Mouse (Mus musculus) spleen, embryonic (tissue): ENCODE measurements around the gene Atp5j2.

ENCODE experiments used
- CTCF ChIA-PET: fragments of 350-600 bp; sonication (Branson Sonifier 250); formaldehyde crosslinking; loops from one replicate; lab custom pipeline; 2022; lab: Charles Lee

Atp5j2 gene

GRCm38 (mm10) chr5:145202446-145202845, 10.6 kb upstream of the Atp5j2 start:
- CTCF ChIA-PET, result no interaction called here

DNA sequence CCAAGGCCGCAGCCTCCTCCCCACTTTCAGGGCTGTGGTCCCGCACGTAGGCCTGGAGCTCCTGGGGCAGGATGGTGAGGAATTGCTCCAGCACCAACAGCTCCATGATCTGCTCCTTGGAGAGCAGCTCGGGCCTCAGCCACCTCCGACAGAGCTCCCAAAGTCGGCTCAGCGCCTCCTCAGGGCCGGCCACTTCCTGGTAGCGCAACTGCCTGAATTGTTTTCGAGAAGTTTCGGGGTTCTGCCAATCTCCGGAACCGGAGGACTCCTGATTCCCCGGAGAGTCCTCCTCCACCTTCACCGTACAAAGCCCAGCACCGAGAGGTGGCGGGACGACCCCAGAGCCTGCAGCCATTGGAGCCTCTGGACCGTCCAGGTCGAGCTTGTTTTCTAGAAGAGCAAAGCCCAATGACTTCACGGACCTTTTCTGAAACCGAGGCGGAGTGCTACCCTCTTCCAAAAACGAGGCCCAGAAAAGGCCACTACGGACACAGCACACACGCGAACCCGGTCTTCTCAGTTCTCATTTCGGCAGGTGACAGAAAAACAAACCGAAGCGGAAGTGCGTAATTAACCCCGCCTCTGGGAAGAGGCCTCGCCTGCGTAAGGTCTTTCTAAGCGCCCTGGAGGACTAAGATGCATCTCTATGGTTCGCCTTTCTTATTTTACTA, 9.6 kb upstream of the Atp5j2 start, which contains the start of gene Zkscan14:
TSS of gene Zkscan14 (minus strand) at position 548 of the 671 bp plus-strand sequence.
- CTCF ChIA-PET, result interaction anchor here (0.5 to 1.2 kb wide), 3 partner anchors 12 to 235 kb away, joined by 3 to 5 read pairs (median 3); no protein-coding TSS in a partner anchor

GRCm38 (mm10) chr5:145200387-145200786, 8.5 kb upstream of the Atp5j2 start:
- CTCF ChIA-PET, result no interaction called here

DNA sequence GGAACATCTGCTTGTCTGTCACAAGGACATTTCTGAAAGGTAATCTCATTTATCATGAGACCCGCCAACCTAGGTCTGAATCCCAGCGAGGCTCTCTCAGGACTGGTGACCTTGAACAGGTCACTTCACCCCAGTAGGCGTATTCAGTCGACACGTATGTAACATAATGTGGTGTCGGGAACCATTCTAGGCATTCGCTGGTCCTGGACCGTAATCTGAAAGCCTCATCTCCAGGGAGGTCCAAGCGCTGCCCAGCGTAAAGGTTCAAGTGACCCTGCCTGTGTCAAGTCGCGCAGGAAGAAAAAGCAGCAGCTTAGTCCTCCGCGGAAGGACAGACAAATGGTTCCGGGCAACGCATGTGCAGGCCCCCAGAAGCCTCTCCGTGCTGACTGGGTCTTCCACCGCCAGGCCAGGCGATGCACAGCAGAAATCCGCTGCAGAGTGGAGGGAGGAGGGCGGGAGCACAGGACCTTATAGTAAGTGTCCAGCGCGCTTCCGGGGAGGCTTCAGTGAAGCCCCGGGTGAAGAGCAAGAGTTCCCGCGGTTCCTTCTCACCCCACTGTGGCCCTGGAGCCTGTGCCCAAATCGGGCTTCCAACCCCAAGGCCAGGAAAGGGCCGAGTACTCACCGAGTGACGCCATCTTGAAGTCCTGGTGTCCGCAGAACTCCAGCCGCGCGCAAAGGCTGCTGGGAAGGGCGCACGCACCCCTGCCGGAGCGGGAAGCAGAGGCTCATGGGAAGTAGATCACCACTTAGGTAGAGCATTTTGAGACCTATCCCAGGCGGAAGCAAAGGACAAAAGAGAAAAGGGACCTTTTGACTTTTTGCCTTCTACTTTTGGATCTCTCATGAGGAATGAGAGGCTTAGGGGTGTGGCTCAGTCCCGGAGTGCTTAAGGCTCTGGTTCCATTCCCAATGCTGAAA, 725 bp downstream of the Atp5j2 start:
- CTCF ChIA-PET, result interaction anchor here (0.6 kb wide), 1 partner anchor 957 kb away, joined by 5 read pairs; no protein-coding TSS in a partner anchor

- CTCF ChIA-PET, result interaction anchor here (0.6 kb wide), 1 partner anchor 957 kb away, joined by 5 read pairs; no protein-coding TSS in a partner anchor
Observed at GRCm38 (mm10) chr5:145190373-145190772, 1.5 kb downstream of the Atp5j2 start.

DNA sequence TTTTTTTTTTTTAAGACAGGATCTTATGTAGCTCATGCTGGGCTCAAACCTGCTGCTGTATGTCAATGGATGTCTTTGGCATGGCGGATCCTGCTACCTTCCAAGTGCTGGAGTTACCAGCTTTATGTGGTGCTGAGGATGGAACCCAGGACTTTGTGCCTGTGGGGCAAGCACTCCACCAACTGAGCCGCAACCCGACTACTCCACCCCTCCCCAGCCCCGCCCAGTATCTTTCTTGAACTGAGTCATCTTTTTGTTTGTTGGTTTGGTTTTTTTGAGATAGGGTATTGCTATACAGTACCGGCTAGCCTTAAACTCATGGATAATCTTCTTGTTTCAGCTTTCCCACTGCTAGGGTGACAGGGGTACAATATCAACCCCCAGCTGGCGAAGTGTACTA, 2.4 kb downstream of the Atp5j2 start:
- CTCF ChIA-PET, result interaction anchor here (0.7 kb wide), 1 partner anchor 12 kb away, joined by 5 read pairs; the partner anchor contains the start of gene Zkscan14

DNA sequence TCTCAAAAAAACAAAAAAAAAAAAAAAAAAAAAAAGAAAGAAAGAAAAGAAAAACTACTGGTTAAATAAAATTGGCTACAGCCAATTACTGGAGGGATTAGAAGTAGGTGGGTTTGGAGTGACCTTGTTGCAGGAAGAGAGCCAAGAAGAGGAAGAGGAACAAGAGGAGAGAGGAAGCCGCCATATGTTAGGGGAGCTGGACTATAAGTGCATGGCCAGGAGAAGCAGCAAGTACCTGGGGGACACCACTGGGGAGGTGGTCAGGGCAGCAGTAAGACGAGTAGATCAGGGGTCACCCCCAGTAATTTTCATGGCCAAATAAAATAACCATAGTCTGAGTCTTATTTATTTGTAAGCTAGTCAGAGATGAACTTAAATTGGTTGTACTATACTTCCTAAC, 6.6 kb downstream of the Atp5j2 start:
- CTCF ChIA-PET, result no interaction called here

- CTCF ChIA-PET, result no interaction called here
Observed at GRCm38 (mm10) chr5:145178461-145178980, 13.3 kb downstream of the Atp5j2 start.

GRCm38 (mm10) chr5:145167306-145167661, 24.6 kb downstream of the Atp5j2 start:
- CTCF ChIA-PET, result no interaction called here

DNA sequence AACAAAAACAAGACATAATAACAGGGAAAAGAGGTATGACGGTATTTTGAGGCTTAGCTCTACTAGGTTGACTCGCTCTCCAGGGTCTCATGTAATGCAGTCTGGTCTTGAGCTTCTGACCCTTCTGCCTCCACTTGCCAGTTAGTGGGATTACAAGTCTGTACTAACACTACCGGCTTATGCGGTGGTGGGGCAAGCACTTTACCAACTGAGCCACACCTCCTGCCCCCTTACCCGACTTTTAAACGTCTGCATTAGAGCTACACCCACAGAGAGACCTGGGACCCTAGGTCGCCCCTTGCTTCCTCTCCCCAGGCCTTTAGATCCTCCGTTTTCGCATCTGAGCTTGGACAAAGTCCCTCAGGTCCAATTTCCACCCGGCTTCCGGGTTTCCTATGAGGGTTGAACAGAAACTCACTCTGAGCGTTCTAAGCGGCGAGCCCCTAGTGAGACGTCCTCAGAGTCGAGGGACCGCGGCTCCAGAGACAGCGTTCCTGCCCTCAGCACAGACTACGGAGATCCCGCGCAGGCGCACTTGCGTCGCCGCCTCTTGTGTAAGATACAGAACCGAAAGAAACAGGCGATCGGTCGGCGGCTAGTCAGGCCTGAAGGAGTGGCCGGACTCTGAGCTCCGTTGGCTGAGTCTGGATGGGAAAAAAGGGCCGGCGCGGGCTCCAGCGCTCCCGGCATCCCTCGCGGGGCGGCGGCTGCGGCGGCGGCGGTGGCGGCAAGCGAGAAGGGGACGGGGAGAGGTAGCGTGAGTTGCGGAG, 25.1 kb downstream of the Atp5j2 start, which contains the start of the genes Ptcd1 and Cpsf4:
TSS of gene Ptcd1 (minus strand) at position 573 of the 770 bp plus-strand sequence.
TSS of gene Cpsf4 (plus strand) at position 678 of the 770 bp plus-strand sequence.
- CTCF ChIA-PET, result interaction anchor here (0.7 kb wide), 1 partner anchor 54 kb away, joined by 3 read pairs; no protein-coding TSS in a partner anchor

- CTCF ChIA-PET, result interaction anchor here (0.7 kb wide), 1 partner anchor 1618 kb away, joined by 3 read pairs; no protein-coding TSS in a partner anchor
Observed at GRCm38 (mm10) chr5:145165184-145165583, 26.7 kb downstream of the Atp5j2 start.

DNA sequence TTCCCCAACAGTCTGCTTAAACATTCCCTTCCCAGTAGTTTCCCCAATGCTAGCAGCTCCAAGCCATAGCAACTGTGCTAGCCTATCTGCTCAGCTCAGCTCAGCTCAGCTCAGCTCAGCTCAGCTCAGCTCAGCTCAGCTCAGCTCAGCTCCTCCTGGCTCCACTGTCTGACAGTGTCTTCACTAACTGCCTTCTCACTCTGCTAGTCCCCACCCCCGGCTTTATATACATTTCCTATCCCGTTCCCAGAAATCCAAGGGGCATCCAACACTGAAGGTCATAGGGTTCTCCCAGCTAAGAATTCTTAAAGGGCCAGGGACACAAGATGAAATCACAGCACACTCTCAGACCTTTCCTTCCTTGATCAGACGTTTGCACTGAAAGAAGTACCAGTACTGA, 27.2 kb downstream of the Atp5j2 start:
- CTCF ChIA-PET, result interaction anchor here (0.7 kb wide), 1 partner anchor 1618 kb away, joined by 3 read pairs; no protein-coding TSS in a partner anchor

- CTCF ChIA-PET, result no interaction called here
Observed at GRCm38 (mm10) chr5:145161361-145161760, 30.5 kb downstream of the Atp5j2 start.

- CTCF ChIA-PET, result no interaction called here
Observed at GRCm38 (mm10) chr5:145152690-145153089, 39.2 kb downstream of the Atp5j2 start.

DNA sequence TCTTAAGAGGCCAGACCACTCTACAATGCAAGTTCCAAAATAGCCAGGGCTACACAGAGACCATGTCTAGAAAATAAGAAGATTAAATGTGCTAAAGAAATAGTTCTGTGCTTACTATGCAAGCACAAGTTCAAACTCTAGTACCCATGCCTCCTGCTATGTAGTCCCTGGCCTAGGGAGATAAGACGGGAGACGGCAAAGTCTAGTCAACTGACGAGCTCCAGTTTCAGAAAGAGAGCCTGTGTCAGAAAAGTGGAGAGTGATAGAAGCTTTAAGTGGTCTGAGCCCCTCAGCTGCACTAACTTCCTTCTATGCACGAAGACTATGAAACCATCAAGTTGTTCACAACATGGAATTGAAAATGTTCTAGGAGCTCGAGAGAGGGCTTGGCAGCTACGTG, 42.6 kb downstream of the Atp5j2 start:
- CTCF ChIA-PET, result no interaction called here

DNA sequence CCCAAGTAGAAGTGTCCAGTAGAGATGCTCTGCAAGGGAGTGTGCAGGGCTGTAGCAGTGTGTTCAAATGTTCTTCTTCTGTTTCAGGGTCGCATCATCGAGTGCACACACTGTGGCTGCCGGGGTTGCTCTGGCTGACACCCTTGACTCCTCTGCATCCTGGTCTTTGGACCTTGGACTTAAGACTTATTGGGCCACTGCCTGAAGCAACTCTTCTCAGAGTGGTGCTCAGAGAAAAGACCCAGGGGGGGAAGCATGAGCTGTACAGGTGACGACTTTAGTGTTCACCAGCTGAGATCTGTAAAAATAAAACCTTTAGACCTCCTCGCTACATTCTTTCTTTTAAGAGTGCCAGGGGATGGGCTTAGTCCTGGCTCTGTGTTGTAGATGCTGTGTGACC, 44.1 kb downstream of the Atp5j2 start:
- CTCF ChIA-PET, result no interaction called here

DNA sequence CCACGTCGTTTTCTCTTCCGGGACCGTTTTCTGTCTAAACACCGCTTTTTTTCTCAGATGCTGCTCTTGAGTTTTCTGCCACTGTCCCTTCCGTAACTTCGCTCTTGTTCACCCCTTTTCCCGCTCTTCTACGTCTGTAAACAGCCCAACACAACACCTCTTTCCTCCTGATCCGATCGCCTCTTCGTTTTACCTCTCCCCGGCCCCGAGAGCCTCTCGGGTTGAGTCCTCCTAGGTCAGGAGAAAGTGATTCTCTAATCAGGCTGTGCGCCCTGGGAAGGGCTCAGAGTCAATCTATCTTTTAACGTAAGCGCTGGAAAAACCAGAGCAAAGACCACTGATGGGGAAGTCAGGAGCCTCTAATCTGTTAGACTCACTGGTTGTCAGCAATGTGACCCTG, 51.3 kb downstream of the Atp5j2 start:
- CTCF ChIA-PET, result no interaction called here

DNA sequence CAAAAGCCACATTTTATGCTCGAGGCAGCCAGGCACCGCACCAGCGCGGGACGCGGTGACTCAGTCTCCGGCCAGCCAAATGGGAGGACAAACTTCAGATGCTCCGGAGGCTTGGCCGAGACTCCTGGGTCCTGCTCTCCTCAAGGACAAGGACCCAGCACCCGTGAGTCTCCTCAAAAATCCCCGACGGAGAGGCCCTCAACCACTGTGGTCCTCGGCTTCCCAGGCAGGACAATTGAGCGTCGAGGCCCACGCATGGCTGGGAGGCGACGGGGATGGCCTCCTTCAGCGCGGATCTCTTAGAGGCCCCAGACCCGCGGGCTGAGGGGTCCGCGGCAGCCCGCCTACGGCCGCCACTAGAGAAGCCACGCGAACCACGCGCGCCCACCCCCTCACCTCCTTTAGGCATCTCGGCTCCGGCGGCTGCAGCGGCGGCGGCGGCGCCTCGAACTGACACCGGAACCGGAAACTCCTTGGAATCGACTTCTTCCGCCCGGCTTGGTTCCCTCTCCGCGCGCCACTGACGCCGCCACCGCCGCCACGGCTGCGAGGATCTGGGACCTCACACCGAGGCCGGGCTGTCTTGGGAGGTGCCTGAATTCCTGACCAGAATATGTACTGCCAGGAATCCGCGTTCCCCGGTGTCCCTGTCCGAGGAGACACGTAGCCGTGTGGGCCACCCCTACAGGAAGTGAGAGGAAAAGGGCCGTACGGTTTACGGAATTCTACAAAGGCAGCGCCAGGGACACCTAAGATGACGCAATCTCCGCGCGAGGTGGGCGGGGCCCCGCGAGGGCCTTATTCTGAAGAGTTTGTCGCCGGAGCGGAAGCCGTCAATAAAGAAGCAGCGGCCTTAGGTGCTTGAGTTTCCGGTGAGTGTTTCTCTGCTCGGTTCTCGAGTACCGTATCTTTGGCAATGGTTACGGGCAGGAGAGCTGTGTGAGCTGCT, 52.0 kb downstream of the Atp5j2 start, which contains the start of the genes Pdap1 and Bud31:
TSS of gene Pdap1 (minus strand) at position 668 of the 949 bp plus-strand sequence.
TSS of gene Bud31 (plus strand) at position 792 of the 949 bp plus-strand sequence.
- CTCF ChIA-PET, result interaction anchor here (1.1 to 1.3 kb wide), 2 partner anchors 10 to 175 kb away, joined by 3 read pairs; no protein-coding TSS in a partner anchor

DNA sequence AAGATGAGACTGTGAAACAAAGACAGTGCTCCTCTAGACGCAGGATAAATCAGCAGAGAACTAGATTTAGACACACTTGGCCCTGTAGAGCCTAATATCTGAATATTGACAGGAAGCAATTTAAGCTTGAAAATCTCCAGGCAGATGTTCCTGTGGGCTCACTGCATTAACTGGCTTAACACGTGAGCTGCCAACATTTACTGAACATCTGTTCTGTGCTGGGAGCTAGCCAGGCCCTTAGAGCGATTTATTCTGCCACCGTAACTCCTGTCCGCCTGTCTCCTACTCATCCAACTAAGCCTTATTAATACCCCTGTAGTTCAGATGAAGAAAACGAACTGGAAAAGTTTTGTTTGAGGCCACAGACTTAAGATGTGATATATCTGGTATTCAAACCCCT, 53.0 kb downstream of the Atp5j2 start:
- CTCF ChIA-PET, result interaction anchor here (1.1 to 1.3 kb wide), 2 partner anchors 9 to 174 kb away, joined by 3 read pairs; no protein-coding TSS in a partner anchor
